In the genomic region with DNA sequence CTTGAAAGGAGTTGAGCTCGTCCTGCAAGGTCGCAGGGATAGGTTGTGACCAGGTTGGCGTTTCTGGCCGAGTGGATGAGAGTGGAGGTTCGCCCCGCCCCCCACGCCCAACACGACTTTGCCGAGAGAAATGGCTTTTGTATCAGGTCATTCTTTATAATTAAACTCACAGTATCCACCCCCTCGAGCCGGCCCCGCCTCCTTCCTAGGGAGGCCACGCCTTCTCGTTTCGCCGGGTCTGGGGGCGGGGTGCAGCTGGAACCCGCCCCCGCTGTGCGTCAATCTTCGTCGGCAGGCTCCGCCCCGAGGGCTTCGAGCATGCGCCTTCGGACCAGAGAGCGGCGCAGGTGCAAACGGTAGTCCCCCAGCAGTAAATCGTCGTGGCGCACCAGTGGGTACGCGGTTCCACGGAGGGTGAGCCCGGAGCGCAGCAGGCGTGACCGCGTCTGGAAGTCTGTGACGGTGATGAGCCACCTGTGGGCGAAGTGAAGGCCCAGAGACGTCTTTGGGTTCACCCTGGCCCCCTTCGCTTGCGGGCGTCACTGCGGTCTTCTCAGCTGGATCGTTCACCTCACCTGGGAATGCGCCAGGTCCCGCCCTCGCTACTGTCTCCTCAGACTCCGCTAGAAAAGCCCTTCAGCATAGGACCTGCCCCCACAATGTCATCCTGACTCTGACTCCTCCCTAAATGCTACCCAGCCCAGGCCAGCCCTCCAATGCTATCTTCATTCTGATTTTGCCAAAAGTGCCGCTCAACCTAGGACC, we compare ENCODE assay signal across 8 mouse cellular contexts. TPM values are rescaled to one million over a fixed set of nuclear protein-coding genes. Genes with fewer than 3 reads are reported as not detected.
DNase-seq lines count a peak whose midpoint lies in the region; ATAC-seq lines count a peak whose summit lies in the region.

No protein-coding gene starts in this region.

- no peaks in the 10 kb centered on the region for H3K9me3 ChIP-seq in midbrain, embryonic 11.5 days (ENCODE audit: control insufficient read depth, low read length)

- peaks cover 25% of the 10 kb centered on the region for H3K4me1 ChIP-seq in midbrain, embryonic 11.5 days (ENCODE audit: control insufficient read depth, insufficient read depth, low read length)

- H3K27ac ChIP-seq in midbrain, embryonic 11.5 days (ENCODE audit: low read depth, low read length) = peak overlapping the region; percentile 66

- peak overlapping the region; percentile 65 for H3K9ac ChIP-seq in midbrain, embryonic 11.5 days (ENCODE audit: low read length)

- H3K4me3 ChIP-seq in midbrain, embryonic 11.5 days (ENCODE audit: low read depth, low read length) = peak overlapping the region; percentile 47

- intact Hi-C loops in left cerebral cortex, postnatal 4 days (cut with DNase I) = loop anchor here (10.0 kb wide), 1 partner anchor 125 kb away; no protein-coding TSS in a partner anchor

- peak; percentile 96 for DNase-seq in adrenal gland, postnatal 10 days
- DNase-seq in embryo, embryonic 11.5 days (ENCODE audit: low read depth, low spot score) = peak; percentile 77
- peak; percentile 94 for DNase-seq in kidney, adult 11 months
- peak; percentile 94 for DNase-seq in left cerebral cortex, postnatal 4 days
- peak; percentile 99 for DNase-seq in midbrain, embryonic 11.5 days (ENCODE audit: low spot score, missing footprints)
- peak; percentile 86 for DNase-seq in skeletal muscle tissue, adult 2 months (ENCODE audit: low read depth, low spot score)
- DNase-seq in adipocyte (ENCODE audit: low spot score) = no peak

- no peaks in the 10 kb centered on the region for H3K36me3 ChIP-seq in midbrain, embryonic 11.5 days (ENCODE audit: control insufficient read depth, insufficient read depth, low read length)

- WGBS in midbrain, embryonic 11.5 days = under 1% methylated on average over 54 of the region's 54 CpGs

- peak overlapping the region; percentile 93 for H3K4me2 ChIP-seq in midbrain, embryonic 11.5 days

- peaks cover 33% of the 10 kb centered on the region for H3K27me3 ChIP-seq in midbrain, embryonic 11.5 days (ENCODE audit: control insufficient read depth, insufficient read depth, low read length)

- ATAC-seq in granulocyte monocyte progenitor cell, adult 5-6 weeks (replicated peaks; ENCODE audit: poor library complexity, severe bottlenecking) = peak; percentile 82
- ATAC-seq in midbrain, embryonic 11.5 days (ENCODE audit: low FRiP score) = peak; percentile 75

RNA-seq across cellular contexts. Expression of a gene that starts 23.8 kb away (rescaled TPM):
- 1 to 10 TPM; 2.5 to 4.2 TPM for total RNA-seq in adrenal gland, postnatal 10 days (2021)
- 1.1 TPM in 1 of 2 replicates, not detected in the other for total RNA-seq in granulocyte monocyte progenitor cell, adult 5-6 weeks (2014; fragmentation: Nextera tagmentation)
- 0.15 TPM in 1 of 2 replicates, not detected in the other for total RNA-seq in granulocyte monocyte progenitor cell, adult 5-6 weeks (2017)
- 10 to 100 TPM; 45.1 to 52.4 TPM for total RNA-seq in left cerebral cortex, postnatal 4 days (2021)
- 1.5 and 2.1 TPM in 2 replicates for polyA plus RNA-seq in midbrain, embryonic 11.5 days (2014; fragmentation: Nextera tagmentation; extraction: Ambion mirVana)

RNA-seq across cellular contexts. Expression of a gene that starts 25.5 kb away (rescaled TPM):
- 1 to 10 TPM in 1 of 2 experiments, under 1 TPM in 1; 0.57 to 1.4 TPM for total RNA-seq in adrenal gland, postnatal 10 days (2021)
- 4.1 TPM in 1 of 2 replicates, not detected in the other for total RNA-seq in granulocyte monocyte progenitor cell, adult 5-6 weeks (2014; fragmentation: Nextera tagmentation)
- total RNA-seq in granulocyte monocyte progenitor cell, adult 5-6 weeks (2017) = 1.8 and 2.4 TPM in 2 replicates
- total RNA-seq in left cerebral cortex, postnatal 4 days (2021) = 1 to 10 TPM; 1.3 to 2.4 TPM
- polyA plus RNA-seq in midbrain, embryonic 11.5 days (2014; fragmentation: Nextera tagmentation; extraction: Ambion mirVana) = 0.31 and 1.1 TPM in 2 replicates

RNA-seq across cellular contexts. Expression of a gene that starts 50.0 kb away (rescaled TPM):
- total RNA-seq in adrenal gland, postnatal 10 days (2021) = 1 to 10 TPM; 4.3 to 6.3 TPM
- not detected in 2 replicates for total RNA-seq in granulocyte monocyte progenitor cell, adult 5-6 weeks (2014; fragmentation: Nextera tagmentation)
- total RNA-seq in granulocyte monocyte progenitor cell, adult 5-6 weeks (2017) = not detected in 2 replicates
- total RNA-seq in left cerebral cortex, postnatal 4 days (2021) = 100 to 1,000 TPM; 299 to 336 TPM
- polyA plus RNA-seq in midbrain, embryonic 11.5 days (2014; fragmentation: Nextera tagmentation; extraction: Ambion mirVana) = 3.4 TPM in 2 replicates

RNA-seq across cellular contexts. Expression of a gene that starts 53.4 kb away (rescaled TPM):
- total RNA-seq in adrenal gland, postnatal 10 days (2021) = 1 to 10 TPM; 4.2 to 5.4 TPM
- total RNA-seq in granulocyte monocyte progenitor cell, adult 5-6 weeks (2014; fragmentation: Nextera tagmentation) = 2.5 and 3.7 TPM in 2 replicates
- total RNA-seq in granulocyte monocyte progenitor cell, adult 5-6 weeks (2017) = 4.4 and 4.8 TPM in 2 replicates
- 1 to 10 TPM; 2.5 to 2.8 TPM for total RNA-seq in left cerebral cortex, postnatal 4 days (2021)
- 2.2 and 3.4 TPM in 2 replicates for polyA plus RNA-seq in midbrain, embryonic 11.5 days (2014; fragmentation: Nextera tagmentation; extraction: Ambion mirVana)

Comparison
In these comparisons a context has a peak if more than half of its experiments do, and no peak if none do; other contexts are left out.
1. RNA of a gene that starts 23.8 kb away (total RNA-seq): 45.1 to 52.4 TPM in left cerebral cortex, postnatal 4 days; 2.5 to 4.2 TPM in adrenal gland, postnatal 10 days and 0.15 to 1.1 TPM in granulocyte monocyte progenitor cell, adult 5-6 weeks; every median in the first group is over 4 times any median in the second.
2. RNA of a gene that starts 50.0 kb away (total RNA-seq): 299 to 336 TPM in left cerebral cortex, postnatal 4 days; 4.3 to 6.3 TPM in adrenal gland, postnatal 10 days and not detected in granulocyte monocyte progenitor cell, adult 5-6 weeks; every median in the first group is over 10 times any median in the second.